Mouse (Mus musculus): ENCODE measurements around the gene Prmt2.
A peak's percentile ranks its signal among the peaks of the same experiment; 100 is the strongest.

Gene Prmt2

GRCm38 (mm10) chr10:76237341-76238225 is at the start of gene Prmt2:
Gene Prmt2 (minus strand): TSS chr10:76237865.
- peak; percentile 96 for DNase-seq (ENCODE audit: low read depth, low spot score)

DNA sequence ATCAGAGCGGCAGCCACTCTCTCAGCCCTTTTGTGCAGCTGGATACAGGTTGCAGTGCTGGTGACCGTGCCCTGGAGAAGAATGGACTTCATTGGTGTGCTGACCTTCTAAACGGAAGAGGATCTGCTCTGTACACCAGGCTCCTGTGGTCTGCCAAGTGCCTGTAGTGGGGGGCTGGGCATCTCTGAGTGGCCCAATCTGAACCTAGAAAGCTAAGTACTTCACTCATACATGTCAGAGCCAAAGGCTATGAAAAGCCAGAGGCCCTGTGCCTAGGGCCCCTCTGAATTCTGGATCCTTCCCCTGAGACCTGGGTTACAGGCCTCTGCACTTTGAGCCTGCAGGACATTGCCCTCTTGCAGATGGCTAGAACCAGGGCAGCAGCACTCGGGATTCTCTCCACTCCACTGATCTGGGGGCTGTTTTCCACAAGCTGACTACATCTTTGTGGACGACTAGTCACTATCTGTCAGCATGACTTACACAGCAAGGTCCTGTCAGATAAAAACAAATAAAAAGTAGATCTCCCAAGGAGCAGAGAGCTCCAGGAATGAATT is 41.0 kb upstream of the Prmt2 start:
- no peak for DNase-seq (ENCODE audit: low read depth, low spot score)

GRCm38 (mm10) chr10:76275256-76275655 is 37.6 kb upstream of the Prmt2 start:
- DNase-seq (ENCODE audit: low read depth, low spot score) = peak; percentile 37

- DNase-seq (ENCODE audit: low read depth, low spot score) = peak; percentile 59
Measured at GRCm38 (mm10) chr10:76271238-76271637, 33.6 kb upstream of the Prmt2 start.

DNA sequence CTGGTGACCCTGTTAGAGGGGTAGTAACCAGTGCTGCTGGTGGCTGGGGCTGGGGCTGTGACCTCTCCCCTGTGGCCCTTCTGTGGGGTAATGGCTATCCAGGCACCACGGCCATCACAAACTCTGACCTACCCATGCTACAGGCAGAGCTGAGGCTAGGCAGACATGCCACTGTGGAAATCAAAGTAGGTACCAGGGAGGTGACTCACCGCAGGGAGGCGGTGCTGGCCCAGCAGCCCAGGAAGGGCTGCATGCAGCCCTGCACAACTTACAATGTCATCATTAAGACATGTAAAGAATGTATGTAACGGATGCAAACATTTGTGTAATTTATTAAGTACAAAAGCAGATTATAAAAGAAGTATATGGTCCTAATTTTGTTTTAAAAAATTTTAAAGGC is 24.8 kb upstream of the Prmt2 start:
- no peak for DNase-seq (ENCODE audit: low read depth, low spot score)

DNA sequence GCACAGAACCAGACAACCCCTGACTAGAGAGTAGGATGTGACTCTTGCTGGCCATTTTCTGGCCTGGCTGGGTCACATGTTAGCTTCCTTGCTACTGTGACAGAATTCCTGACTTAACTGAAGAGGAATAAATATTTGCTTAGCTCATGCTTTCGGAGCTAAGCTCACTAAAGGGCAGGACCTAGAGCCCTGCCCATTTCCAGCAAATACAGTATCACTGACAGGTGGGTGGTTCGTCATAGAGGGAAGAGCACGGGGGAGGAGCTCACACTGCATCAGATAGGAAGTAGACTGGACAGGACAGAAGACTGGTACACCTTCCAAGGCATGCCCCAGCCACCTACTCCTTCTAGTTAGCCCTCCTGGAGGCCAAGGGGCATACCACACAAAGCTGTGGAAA is 23.8 kb upstream of the Prmt2 start:
- no peak for DNase-seq (ENCODE audit: low read depth, low spot score)

- peak; percentile 26 for DNase-seq (ENCODE audit: low read depth, low spot score)
Measured at GRCm38 (mm10) chr10:76260358-76261059, 22.8 kb upstream of the Prmt2 start.

DNA sequence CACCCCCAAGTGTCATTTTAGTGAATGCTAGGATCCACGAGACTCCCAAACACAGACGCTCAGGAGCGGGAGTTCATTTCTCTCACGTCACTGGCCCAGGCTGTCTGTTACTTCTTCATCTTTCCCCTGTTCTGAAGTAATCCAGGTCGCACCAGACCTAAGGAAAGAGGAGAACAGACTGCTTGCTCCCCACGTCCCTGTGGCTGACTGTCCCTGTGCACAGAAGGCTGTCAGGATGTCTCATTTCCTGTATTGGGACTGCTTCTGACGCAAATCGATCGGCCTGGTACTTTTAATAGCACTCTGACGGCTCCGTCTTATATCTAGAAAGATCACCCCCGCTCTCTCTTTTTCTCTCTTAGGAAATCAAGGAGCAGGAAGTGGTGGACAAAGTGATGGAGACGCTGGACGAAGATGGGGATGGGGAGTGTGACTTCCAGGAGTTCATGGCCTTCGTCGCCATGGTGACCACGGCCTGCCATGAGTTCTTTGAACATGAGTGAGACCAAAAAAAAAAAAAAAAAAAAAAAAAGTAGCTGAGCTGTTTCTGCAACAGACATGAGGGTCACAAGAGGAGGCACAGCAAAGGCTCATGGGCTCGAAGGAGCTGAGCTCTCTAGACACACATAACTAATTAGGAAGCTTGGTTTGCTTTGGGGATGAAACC is 22.0 kb upstream of the Prmt2 start:
- no peak for DNase-seq (ENCODE audit: low read depth, low spot score)

DNA sequence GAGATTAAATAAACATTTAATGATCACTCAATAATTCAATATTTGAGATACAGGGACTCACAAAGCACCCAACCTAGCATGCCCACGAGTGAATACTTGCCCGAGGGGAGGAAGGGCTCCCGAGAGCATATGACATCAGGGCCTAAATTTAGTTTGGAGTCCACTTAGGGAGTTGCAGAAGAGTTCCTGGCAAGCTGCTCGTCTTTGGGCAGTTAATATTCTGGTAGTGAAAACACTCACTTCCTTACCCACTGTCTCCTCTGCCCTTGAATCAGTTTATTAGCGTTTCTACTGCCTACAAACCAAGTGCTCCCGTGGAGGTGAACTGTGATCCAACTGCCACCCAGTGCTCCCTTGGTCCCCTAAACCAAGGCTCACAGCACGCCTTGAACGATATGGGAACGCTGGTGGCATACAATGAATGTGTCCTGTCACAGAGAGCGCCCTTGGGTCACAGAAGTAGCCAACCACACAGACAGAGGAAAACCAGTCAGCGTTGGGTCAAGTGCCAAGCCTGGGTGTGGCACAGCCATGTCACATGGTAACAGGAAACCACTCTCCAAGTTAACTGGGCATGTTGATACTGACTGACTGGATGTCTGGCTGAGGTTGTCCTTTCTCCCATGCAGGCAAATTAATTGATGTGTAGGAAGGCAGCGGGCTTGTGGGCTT is 20.2 kb upstream of the Prmt2 start:
- DNase-seq (ENCODE audit: low read depth, low spot score) = no peak

DNA sequence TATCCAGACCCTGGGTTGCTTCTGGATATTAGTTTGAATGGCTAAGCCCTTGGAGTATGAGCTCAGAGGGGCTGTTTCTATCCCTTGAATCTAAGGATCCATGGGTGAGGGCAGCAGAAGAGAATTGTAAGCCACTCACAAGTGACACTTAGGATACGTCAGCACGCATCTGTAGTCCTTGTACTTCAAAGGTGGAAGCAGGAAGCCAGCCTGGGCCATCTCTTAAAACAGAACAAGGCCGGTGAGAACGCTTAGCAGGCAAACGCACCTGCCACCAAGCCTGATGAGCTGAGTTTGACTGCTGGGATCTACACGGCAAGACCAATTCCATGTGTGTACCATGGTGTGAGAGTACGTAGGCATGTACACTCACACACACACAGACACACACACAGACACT is 19.6 kb upstream of the Prmt2 start:
- no peak for DNase-seq (ENCODE audit: low read depth, low spot score)

DNA sequence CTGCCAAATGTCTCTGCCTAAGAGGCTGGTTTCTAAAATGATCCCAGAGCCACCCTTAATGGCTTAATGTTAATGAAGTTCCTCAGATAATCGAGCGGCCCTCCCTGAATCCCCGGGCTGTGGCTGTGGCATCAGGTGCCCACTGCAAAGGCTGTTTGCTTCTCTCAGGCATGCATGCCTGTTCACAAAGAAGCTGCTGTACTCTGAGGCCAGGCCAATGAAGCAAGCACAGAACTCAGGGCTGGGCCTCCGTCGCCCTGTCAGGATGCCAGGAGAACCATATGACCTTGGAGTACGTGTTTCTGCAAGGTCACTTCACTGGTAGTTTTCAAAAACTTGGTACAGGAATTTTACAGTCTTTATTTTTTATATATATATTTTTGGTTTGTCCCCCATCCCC is 18.0 kb upstream of the Prmt2 start:
- no peak for DNase-seq (ENCODE audit: low read depth, low spot score)

- DNase-seq (ENCODE audit: low read depth, low spot score) = no peak
Measured at GRCm38 (mm10) chr10:76253536-76253935, 15.9 kb upstream of the Prmt2 start, which contains the start of gene S100b. Gene S100b (plus strand): TSS chr10:76253853.

DNA sequence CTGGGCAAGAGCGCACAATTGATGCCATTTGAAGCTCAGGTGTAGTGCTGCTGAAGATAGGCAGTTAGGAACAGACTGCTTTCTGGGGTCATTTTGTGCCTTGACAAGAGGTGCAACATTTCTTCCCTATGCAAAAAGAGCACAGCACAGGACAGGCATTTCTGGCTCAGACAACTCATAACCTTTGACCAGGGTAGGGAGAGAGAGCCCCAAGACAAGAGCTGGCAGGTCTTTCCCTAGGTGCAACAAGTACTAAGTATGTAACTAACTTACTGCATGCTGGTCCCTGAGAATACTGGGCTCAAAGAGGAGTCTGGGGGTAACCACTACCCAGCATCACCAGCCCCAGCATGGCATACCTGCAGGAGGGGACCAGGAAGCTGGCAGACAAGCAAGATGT is 15.4 kb upstream of the Prmt2 start:
- DNase-seq (ENCODE audit: low read depth, low spot score) = no peak

- no peak for DNase-seq (ENCODE audit: low read depth, low spot score)
Measured at GRCm38 (mm10) chr10:76250870-76251269, 13.2 kb upstream of the Prmt2 start.

DNA sequence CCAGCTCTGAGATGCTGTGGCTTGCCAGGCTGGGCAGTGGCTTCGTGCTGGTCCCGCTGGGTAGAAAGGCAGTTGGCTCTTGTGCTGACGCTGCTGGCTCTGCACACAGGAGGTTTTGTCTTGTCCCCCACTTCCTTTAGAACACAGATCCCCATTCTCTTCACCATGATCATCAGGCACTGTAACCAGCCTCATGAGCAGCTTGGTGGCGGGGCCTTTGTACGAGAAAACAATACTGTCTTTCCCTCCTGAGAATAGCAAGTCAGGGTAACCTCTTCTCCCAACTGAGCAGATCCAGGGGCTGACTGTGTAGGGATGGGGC is 10.9 kb upstream of the Prmt2 start:
- DNase-seq (ENCODE audit: low read depth, low spot score) = no peak

GRCm38 (mm10) chr10:76247960-76248646 is 10.4 kb upstream of the Prmt2 start:
- DNase-seq (ENCODE audit: low read depth, low spot score) = no peak

- DNase-seq (ENCODE audit: low read depth, low spot score) = no peak
Measured at GRCm38 (mm10) chr10:76246601-76247000, 8.9 kb upstream of the Prmt2 start.

- DNase-seq (ENCODE audit: low read depth, low spot score) = no peak
Measured at GRCm38 (mm10) chr10:76245106-76245505, 7.4 kb upstream of the Prmt2 start.

GRCm38 (mm10) chr10:76239401-76239800 is 1.7 kb upstream of the Prmt2 start:
- DNase-seq (ENCODE audit: low read depth, low spot score) = no peak

DNA sequence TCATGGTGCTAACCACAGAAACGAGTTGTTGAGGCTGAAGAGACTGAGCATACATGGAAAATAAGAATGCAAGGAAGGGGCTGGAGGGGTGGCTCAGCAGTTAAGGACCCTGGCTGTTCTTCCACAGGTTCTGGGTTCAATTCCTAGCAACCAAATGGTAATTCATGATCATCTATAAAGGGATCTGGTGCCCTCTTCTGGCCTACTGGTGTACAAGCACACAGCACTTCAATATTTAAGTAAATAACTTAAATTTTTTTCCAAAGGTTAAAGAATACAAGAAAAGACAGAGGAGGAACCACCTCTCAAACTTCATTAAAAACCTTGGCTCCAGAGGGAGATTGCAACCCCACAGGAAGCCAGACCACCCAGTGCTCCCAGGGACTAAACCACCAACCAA is 8.0 kb downstream of the Prmt2 start:
- DNase-seq (ENCODE audit: low read depth, low spot score) = no peak

GRCm38 (mm10) chr10:76225944-76226343 is 11.7 kb downstream of the Prmt2 start:
- DNase-seq (ENCODE audit: low read depth, low spot score) = no peak
